ENCODE assay signal across 7 mouse cellular contexts in genomic region chr10:72654270-72655016, GRCm38 (mm10). TPM values are rescaled to one million over a fixed set of nuclear protein-coding genes. Genes with fewer than 3 reads are reported as not detected.
DNase-seq lines count a peak whose midpoint lies in the region; ATAC-seq lines count a peak whose summit lies in the region.

TSS of gene Zwint (plus strand) at chr10:72654845.

- intact Hi-C loops in left cerebral cortex, postnatal 36 days (cut with DNase I) = loop anchor here (5.0 to 10.0 kb wide), 2 partner anchors 443 to 680 kb away; partner anchors contain the start of gene Pcdh15

- peak; percentile 99 for ATAC-seq in intestine, embryonic 16.5 days
- peak; percentile 98 for ATAC-seq in midbrain, embryonic 11.5 days (ENCODE audit: low FRiP score)

- peaks cover 10% of the 10 kb centered on the region; the same call in 1 of the 2 replicates for H3K36me3 ChIP-seq in intestine, embryonic 16.5 days (ENCODE audit: control insufficient read depth, insufficient read depth, low read length)
- H3K36me3 ChIP-seq in midbrain, embryonic 11.5 days (ENCODE audit: control insufficient read depth, insufficient read depth, low read length) = peaks cover 14% of the 10 kb centered on the region; the same call in 1 of the 2 replicates

- H3K27ac ChIP-seq in intestine, embryonic 16.5 days (ENCODE audit: low read length) = peak within 1 kb of the TSS; percentile 81
- peak within 1 kb of the TSS; percentile 73 for H3K27ac ChIP-seq in midbrain, embryonic 11.5 days (ENCODE audit: low read depth, low read length)

- H3K27me3 ChIP-seq in intestine, embryonic 16.5 days (replicated peaks; ENCODE audit: control insufficient read depth, insufficient read depth, low read length) = no peaks in the 10 kb centered on the region
- no peaks in the 10 kb centered on the region for H3K27me3 ChIP-seq in midbrain, embryonic 11.5 days (ENCODE audit: control insufficient read depth, insufficient read depth, low read length)

- H3K9ac ChIP-seq in intestine, embryonic 16.5 days (ENCODE audit: low read depth, low read length) = peak within 1 kb of the TSS; percentile 80
- H3K9ac ChIP-seq in midbrain, embryonic 11.5 days (ENCODE audit: low read length) = peak within 1 kb of the TSS; percentile 72

- H3K4me1 ChIP-seq in intestine, embryonic 16.5 days (ENCODE audit: control insufficient read depth, insufficient read depth, low read length) = peaks cover 9% of the 10 kb centered on the region
- H3K4me1 ChIP-seq in midbrain, embryonic 11.5 days (ENCODE audit: control insufficient read depth, insufficient read depth, low read length) = peaks cover 7% of the 10 kb centered on the region

- DNase-seq in adrenal gland, adult 8-10 months = peak; percentile 95
- DNase-seq in embryo, embryonic 9.5 days (ENCODE audit: extremely low spot score) = peak; percentile 95
- DNase-seq in gastrocnemius, postnatal 4 days (ENCODE audit: low spot score in 2 of 2) = peak; percentile 87 to 95
- peak; percentile 95 for DNase-seq in left cerebral cortex, postnatal 36 days (ENCODE audit: low spot score in 2 of 2)
- DNase-seq in midbrain, embryonic 11.5 days (ENCODE audit: low spot score, missing footprints) = peak; percentile 99
- peak; percentile 97 for DNase-seq in skeletal muscle tissue, adult 2 months (ENCODE audit: low read depth, low spot score)

- no peaks in the 10 kb centered on the region for H3K9me3 ChIP-seq in intestine, embryonic 16.5 days (ENCODE audit: control insufficient read depth, low read length)
- H3K9me3 ChIP-seq in midbrain, embryonic 11.5 days (ENCODE audit: control insufficient read depth, low read length) = no peaks in the 10 kb centered on the region

- 2% methylated on average over 36 of the region's 36 CpGs for WGBS in intestine, embryonic 16.5 days
- 3% methylated on average over 36 of the region's 36 CpGs for WGBS in midbrain, embryonic 11.5 days

- H3K4me2 ChIP-seq in intestine, embryonic 16.5 days (ENCODE audit: low read depth, low read length) = peak within 1 kb of the TSS; percentile 62
- H3K4me2 ChIP-seq in midbrain, embryonic 11.5 days = peak within 1 kb of the TSS; percentile 69

- H3K4me3 ChIP-seq in intestine, embryonic 16.5 days (ENCODE audit: low read length) = peak within 1 kb of the TSS; percentile 72
- H3K4me3 ChIP-seq in midbrain, embryonic 11.5 days (ENCODE audit: low read depth, low read length) = peak within 1 kb of the TSS; percentile 60

RNA-seq across cellular contexts. Expression of gene Zwint, which starts in this region (rescaled TPM):
- total RNA-seq in adrenal gland, adult 8-10 months (2022) = 100 to 1,000 TPM; 155 to 185 (median 166) TPM
- total RNA-seq in gastrocnemius, postnatal 4 days (2021) = 10 to 100 TPM; 55.3 to 59.0 TPM
- polyA plus RNA-seq in intestine, embryonic 16.5 days (2015; fragmentation: Nextera tagmentation; extraction: Ambion mirVana) = 169 and 190 TPM in 2 replicates
- 100 to 1,000 TPM; 901 to 961 TPM for total RNA-seq in left cerebral cortex, postnatal 36 days (2021)
- polyA plus RNA-seq in midbrain, embryonic 11.5 days (2014; fragmentation: Nextera tagmentation; extraction: Ambion mirVana) = 469 and 472 TPM in 2 replicates

Comparison
In these comparisons a context has a peak if more than half of its experiments do, and no peak if none do; other contexts are left out.
1. Peak in every context shown above with its lines: DNase-seq, ATAC-seq, H3K4me3 ChIP-seq and H3K27ac ChIP-seq.
2. RNA of gene Zwint (total RNA-seq): 901 to 961 TPM in left cerebral cortex, postnatal 36 days; 155 to 185 TPM in adrenal gland, adult 8-10 months and 55.3 to 59.0 TPM in gastrocnemius, postnatal 4 days; every median in the first group is over 4 times any median in the second.